Mouse (Mus musculus) erythroblast, embryonic 14.5 days (primary cell): ENCODE measurements around the gene Olfr1175-ps.

Experiments
- GATA1 ChIP-seq: IDR thresholded peaks from 2 replicates; pipeline ENCODE4 v1.6.1; 2012; ENCODE audit warnings: low read length, inconsistent platforms, mixed read lengths
- TAL1 ChIP-seq: IDR thresholded peaks from 3 replicates; pipeline ENCODE4 v1.6.1; 2012; ENCODE audit warnings: low read length, inconsistent platforms, mixed read lengths

DNA sequence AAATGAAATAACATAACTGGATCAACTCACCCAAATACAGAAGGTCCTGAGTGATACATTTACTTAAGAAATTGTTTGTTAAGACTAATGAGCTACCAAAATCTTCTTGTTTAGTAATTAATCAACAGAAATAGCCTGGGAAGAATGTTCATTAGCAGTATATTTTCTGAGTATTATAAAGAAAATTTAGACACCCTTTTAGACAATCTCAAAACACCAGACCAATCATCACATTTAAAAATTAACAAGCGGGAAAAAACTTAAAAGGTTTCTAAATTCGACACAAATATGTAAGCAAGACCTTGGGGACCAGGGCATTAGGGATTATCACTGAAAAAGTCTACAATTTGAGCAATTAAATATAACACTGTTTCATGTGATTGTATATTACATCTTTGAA is at the start of gene Olfr1175-ps:
- TF ChIP-seq GATA1, result no peak
- no peak for TF ChIP-seq TAL1
